Mouse (Mus musculus): Measurements from ENCODE around the gene Amigo3.

Gene Amigo3

GRCm38 (mm10) chr9:108052411-108052810 lies 548 bp upstream of the Amigo3 start:
- no peak for DNase-seq (ENCODE audit: low read depth, low spot score)

DNA sequence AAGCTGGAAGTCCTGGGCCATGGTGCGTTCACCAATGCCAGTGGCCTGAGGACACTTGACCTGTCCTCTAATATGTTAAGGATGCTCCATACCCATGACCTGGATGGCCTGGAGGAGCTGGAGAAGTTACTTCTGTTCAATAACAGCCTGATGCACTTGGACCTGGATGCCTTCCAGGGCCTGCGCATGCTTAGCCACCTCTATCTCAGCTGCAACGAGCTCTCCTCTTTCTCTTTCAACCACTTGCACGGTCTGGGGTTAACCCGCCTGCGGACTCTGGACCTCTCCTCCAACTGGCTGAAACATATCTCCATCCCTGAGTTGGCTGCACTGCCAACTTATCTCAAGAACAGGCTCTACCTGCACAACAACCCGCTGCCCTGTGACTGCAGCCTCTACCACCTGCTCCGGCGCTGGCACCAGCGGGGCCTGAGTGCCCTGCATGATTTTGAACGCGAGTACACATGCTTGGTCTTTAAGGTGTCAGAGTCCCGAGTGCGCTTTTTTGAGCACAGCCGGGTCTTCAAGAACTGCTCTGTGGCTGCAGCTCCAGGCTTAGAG lies 786 bp downstream of the Amigo3 start:
- no peak for DNase-seq (ENCODE audit: low read depth, low spot score)

DNA sequence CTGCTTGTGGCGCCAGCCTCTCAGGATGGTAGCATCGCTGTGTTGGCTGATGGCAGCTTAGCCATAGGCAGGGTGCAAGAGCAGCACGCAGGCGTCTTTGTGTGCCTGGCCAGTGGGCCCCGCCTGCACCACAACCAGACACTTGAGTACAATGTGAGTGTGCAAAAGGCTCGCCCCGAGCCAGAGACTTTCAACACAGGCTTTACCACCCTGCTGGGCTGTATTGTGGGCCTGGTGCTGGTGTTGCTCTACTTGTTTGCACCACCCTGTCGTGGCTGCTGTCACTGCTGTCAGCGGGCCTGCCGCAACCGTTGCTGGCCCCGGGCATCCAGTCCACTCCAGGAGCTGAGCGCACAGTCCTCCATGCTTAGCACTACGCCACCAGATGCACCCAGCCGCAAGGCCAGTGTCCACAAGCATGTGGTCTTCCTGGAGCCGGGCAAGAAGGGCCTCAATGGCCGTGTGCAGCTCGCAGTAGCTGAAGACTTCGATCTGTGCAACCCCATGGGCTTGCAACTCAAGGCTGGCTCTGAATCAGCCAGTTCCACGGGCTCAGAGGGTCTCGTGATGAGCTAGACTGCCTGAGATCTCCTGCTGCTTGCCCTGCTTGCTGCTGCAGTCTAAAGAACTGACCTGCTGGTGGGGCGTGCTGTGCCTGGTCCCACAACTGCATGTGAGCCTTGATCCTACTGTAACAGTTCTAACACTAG lies 1.5 kb downstream of the Amigo3 start:
- no peak for DNase-seq (ENCODE audit: low read depth, low spot score)

- no peak for DNase-seq (ENCODE audit: low read depth, low spot score)
These were observed 2.1 kb downstream of the Amigo3 start for GRCm38 (mm10) chr9:108055061-108055460.

- no peak for DNase-seq (ENCODE audit: low read depth, low spot score)
These were observed 2.8 kb downstream of the Amigo3 start for GRCm38 (mm10) chr9:108055661-108056237.

DNA sequence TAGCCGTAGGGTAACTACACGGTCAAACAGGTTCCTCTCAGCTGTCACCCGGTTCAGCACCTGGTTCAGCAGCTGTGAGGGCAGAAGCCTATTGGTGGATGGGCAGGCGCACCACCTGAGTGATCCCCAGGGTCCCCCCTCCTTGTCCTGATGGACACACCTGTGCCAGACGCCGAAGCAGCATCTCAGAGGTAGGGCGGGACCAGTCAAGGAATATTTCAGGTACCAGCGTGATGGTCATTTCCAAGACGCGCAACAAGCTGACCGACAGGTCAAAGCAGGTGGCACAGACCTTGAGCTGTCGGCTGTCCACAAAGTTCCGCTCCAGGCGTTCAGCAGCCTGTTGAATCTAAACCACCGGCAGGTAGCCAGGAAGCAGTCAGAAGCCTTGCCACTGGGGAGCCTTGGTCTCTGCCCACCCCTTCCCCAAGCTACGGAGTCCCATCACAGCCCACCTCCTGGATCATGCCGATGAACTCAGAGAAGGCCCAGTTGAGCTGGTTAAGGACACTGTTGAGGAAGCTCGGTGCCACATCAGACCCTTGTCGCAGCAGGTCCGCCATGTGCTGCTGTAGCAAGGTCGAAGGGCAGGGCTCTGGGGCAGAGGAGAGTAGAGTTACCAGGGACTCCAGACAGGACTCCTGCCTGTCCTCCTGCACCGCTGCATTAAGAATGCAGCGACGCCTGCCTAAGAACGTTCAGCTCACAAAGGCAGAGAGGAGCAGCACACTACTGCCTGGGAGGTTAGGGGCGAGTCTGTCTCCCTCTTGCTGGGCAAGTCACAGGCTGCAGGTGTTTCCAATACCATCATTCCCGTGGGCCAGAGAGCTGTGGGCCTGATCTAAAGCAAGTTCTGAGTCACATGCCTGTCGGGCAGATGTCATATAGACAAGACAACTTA lies 3.7 kb downstream of the Amigo3 start:
- DNase-seq (ENCODE audit: low read depth, low spot score), result no peak

DNA sequence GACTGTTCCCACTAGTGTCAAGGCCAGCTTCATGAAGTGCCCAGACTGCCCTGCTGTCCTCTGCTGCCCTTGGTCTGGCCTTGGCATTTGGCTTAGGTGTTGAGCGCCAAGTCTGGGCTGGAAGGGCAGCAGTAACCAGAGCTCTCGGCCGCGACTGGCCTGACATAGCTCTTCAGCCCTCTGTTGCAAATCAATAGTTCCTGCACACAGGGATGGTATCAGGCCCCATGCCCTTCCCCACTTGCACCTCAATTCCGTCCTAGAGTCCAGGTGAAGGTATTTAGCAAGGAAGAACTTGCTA lies 4.3 kb downstream of the Amigo3 start:
- DNase-seq (ENCODE audit: low read depth, low spot score), result no peak

DNA sequence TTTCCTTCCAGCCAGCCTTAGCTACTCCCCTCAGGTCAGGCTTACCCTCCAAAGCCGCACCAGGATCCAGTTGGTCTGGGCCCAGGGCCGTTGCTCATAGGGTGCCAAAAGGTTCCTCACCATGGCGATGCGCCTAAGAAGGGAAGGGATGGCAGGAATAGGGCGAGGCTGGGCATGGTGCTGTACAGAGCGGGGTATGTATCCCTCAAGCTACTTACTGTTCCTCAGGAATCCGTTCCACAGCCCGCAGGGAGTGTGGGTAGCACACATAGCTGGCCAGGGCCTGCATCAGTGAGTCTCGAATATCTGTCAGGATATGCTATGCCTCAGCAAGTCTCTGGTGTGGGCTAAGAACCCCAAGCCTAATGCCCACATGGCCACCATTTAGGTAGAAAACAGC lies 5.3 kb downstream of the Amigo3 start:
- DNase-seq (ENCODE audit: low read depth, low spot score), result no peak

DNA sequence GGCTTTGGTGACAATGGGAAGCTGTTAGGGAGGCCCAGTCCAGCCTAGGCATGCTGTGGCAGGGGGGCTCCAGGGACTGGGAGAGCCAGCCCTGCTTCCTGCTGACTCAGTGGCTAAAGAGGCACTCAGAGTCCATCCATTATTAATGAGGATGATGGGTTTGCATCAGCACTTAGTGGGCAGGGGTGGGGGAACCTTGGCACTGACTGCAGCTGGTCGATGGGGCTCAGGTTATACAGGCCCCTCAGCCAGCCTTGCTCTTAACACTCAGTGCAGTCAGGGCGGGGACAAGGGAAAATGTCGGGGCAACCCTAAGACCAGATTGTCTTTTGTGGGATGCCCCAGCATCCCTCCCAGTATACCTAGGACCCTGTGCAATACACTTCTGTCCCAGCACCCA lies 9.2 kb downstream of the Amigo3 start:
- DNase-seq (ENCODE audit: low read depth, low spot score), result no peak

- DNase-seq (ENCODE audit: low read depth, low spot score), result no peak
These were observed 10.4 kb downstream of the Amigo3 start for GRCm38 (mm10) chr9:108063361-108063760.

DNA sequence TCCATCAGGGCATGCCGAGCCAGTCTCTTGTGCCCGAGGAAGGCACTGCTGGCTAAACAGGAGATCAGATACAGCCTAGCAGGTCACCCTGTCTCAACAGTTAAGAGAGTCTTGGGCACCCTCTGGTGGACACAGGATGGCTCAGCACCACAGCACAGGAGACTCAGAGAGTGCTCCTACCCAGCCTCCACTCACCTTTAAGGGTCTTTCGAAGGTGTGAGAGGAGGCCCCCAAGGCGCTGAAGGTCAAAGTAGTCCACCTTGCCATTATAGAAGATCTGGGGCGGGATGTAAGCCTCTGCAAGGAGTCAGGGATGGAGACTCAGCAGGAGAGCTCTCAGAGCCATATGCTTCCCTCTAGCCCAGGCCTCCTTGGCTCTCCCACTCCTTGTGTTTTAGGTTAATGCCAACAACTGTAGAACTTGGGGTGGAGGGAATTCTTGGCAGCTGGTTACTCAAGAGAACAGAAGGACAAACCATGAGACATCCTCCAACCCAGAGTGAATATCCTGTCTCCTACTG lies 12.6 kb downstream of the Amigo3 start:
- peak; percentile 92 for DNase-seq (ENCODE audit: low read depth, low spot score)

- DNase-seq (ENCODE audit: low read depth, low spot score), result no peak
These were observed 14.2 kb downstream of the Amigo3 start for GRCm38 (mm10) chr9:108067199-108067598.

DNA sequence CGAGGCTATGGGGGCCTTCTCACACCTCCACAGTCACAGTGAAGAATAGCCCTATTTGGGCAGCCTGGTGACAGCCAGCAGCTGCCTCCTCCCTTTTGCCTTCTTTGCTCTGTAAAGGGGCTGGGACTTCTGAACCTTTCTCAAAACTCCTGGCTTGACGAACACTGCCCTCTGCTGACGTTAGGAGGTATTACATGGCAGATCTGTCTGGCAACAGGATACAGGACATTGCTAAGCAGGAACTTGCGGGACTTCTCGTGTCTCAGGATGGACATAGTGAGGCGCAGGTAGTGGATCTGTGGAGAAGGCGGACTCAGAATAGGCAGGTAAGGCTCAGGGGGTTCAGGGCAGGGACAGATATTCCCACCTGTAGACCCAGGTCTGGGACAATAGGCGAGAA lies 14.9 kb downstream of the Amigo3 start:
- peak; percentile 96 for DNase-seq (ENCODE audit: low read depth, low spot score)

DNA sequence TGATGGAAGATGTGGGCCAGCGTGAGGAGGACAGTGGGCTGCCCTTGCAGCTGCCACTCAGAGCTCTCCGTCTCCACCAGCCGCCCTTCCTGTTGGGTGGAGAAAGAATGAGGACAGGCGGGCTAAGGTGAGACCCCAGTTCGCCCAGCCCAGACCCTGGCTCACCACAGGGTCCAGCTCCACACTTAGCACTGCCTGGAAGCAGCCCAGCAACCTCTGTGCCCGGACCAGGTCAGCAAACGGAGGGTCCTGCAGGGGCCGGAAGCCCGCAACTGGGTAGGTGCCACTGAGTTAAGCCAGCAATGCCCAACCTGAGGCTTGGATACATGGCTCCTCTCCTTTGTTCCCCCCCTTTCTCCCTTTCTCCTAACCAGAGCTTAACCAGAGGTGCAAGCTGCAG lies 16.0 kb downstream of the Amigo3 start:
- no peak for DNase-seq (ENCODE audit: low read depth, low spot score)

GRCm38 (mm10) chr9:108069529-108069928 lies 16.6 kb downstream of the Amigo3 start:
- DNase-seq (ENCODE audit: low read depth, low spot score), result no peak

- no peak for DNase-seq (ENCODE audit: low read depth, low spot score)
These were observed 18.8 kb downstream of the Amigo3 start for GRCm38 (mm10) chr9:108071801-108072200.

- DNase-seq (ENCODE audit: low read depth, low spot score), result peak; percentile 83
These were observed 19.5 kb downstream of the Amigo3 start for GRCm38 (mm10) chr9:108072481-108072924.

DNA sequence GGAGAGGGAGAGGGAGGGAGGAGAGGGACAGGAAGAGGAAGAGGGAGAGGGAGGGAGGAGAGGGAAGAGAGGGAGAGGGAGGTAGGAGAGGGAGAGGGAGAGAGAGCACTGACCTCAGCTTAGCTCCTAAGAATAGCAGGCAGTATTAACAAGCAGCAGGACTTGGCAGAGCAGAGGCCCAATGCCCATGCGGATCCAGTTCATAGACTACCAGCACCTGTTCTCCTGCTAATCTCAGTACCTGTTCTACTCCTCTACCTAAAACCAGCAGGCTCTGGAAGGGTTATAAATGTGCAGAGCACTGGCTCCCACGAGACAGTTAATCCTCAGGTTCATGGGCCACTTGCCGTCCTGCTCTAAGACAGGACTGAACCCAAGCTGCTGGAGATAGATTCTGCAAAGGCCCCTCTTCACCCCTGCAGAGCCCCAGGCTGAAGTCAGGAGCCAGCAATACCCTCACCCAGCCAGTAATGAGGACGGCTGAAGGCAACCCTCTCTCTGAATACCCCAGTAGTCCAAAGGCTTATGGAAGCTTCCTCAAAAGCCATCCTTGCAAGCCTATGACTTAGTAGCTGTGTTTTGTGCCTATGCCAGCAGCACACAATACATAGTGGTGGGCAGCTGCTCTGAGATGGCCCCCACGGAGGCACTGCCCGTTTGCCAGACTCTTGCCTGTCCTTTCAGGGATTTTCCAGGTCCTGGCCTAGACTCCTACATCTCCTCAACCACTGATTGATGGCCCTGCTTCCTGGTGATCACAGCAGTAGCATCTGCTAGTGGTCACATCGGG lies 20.4 kb downstream of the Amigo3 start:
- peak; percentile 98 for DNase-seq (ENCODE audit: low read depth, low spot score)

DNA sequence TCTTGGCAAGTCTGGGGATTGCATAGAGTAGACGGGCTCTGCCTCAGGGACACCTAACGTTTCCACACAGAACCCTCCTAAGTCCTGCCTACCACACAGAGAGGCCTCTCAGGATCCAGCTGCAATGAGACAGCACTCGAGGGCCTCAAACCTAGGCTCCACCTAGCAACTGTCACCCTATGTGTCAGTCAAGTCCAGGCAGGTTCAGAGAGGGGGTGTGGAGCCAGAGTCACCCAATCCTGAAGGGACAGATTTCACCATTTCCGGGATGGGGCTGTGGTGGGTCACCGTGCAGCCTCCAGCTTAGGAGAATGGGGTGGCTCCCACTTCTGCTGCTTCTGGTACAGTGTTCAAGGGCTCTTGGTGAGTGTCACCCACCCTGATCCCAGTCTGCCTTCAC lies 27.2 kb downstream of the Amigo3 start, which contains the start of gene Mst1:
Gene Mst1 (plus strand): TSS at position 269 of the 400 bp plus-strand sequence.
- DNase-seq (ENCODE audit: low read depth, low spot score), result no peak

- no peak for DNase-seq (ENCODE audit: low read depth, low spot score)
These were observed 29.6 kb downstream of the Amigo3 start for GRCm38 (mm10) chr9:108082549-108082948.

- no peak for DNase-seq (ENCODE audit: low read depth, low spot score)
These were observed 30.1 kb downstream of the Amigo3 start, which contains the start of gene Rnf123 for GRCm38 (mm10) chr9:108082988-108083431. Rnf123 (minus strand) TSS chr9:108083346.

All from brain, adult 2 months (tissue).